Mouse (Mus musculus) thymus, postnatal 14 days (tissue): ENCODE results near the gene Prdm2.

Source experiments
- DNase-seq: peaks from one replicate; pipeline ENCODE4 v3.0.0; 2021

Gene Prdm2

DNA sequence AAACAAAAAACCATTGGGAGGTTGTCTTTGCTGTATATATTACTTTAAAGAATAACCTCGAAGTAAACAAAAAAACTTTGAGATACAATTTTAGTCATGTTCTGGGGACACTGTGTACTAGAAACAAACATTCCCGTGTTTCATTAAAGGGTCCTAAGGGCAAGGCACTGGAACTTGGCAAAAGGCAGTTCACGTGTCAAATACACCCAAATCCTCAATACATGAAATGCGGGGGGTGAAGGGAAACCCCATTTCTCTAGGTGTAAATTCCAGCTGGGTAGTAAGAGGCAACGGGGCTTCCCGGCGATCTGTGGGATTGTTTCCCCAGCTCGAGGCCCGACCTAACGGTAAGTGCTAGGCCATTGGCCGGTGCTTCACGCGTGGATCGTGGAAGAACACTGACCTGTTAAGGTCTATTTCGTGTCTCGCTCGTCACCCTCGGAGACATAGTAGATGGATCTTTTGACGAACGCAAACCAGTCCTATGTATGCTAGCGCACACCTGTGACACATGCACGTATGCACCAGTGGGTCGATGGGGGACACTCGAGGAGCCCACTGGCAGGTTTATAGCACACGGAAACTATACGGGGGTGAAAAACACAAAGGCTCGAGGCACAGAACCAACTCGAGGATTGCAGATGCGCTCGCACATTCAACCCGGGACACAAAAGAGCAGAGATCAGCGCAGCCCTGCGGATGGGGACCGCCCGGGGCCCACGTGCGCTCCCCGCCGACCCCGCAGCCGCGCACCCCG is 1.0 kb downstream of the Prdm2 start:
- no peak for DNase-seq

- DNase-seq = no peak
Observed at GRCm38 (mm10) chr4:143209997-143210396, 2.8 kb downstream of the Prdm2 start.

- DNase-seq = no peak
Observed at GRCm38 (mm10) chr4:143202653-143203052, 10.1 kb downstream of the Prdm2 start.

- no peak for DNase-seq
Observed at GRCm38 (mm10) chr4:143198371-143198770, 14.4 kb downstream of the Prdm2 start.

GRCm38 (mm10) chr4:143197845-143198356 is 14.9 kb downstream of the Prdm2 start:
- DNase-seq = no peak

- DNase-seq = no peak
Observed at GRCm38 (mm10) chr4:143194328-143194727, 18.5 kb downstream of the Prdm2 start.

GRCm38 (mm10) chr4:143193164-143193563 is 19.6 kb downstream of the Prdm2 start:
- no peak for DNase-seq

- no peak for DNase-seq
Observed at GRCm38 (mm10) chr4:143191783-143192182, 21.0 kb downstream of the Prdm2 start.

DNA sequence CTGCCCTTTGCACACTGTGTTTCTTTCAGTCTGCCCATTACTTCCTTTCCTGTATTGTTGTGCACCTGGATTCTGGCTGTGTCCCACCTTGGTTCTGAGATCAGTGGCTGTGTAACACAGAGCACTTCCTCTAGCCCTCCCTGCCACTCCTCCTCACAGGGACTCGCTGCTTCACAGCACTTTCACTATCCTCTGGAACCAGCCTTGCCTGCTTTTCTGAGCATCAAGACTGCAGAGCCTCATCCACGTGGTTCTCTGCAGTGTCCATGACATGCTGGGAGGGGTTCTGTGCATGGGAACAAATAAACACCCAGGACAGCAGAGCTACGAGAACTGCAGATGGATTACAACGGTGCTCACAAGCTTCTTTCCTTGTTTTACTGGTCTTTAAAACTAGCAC is 22.1 kb downstream of the Prdm2 start:
- DNase-seq = peak; percentile 31

DNA sequence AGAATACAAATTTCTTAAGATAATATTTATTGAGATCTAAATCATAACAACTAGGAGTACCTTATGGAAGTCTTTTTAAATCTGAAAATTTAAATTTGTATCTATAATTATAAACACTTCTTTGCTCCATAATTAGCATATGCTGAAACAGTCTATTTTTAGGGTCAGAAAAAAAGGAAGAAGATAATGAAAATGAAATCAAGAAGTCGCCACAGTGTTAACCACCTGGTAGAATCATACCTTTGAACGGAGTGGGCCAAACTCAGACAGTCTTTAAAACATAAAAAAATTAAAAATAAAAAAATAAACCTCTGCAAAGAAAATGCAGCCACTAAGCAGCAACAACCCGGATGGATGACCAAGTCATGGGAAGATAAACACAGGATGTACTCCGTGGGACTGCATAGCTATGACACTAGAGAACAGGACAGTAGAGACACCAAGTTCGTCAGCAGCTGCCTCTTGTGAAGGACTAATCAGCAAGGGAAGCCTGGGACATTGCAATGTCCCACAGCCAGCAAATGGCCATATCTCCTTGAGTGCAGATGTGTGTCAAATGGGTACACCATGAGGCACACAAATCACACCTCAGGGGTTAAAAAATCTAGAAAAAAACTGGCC is 24.1 kb downstream of the Prdm2 start:
- DNase-seq = no peak

DNA sequence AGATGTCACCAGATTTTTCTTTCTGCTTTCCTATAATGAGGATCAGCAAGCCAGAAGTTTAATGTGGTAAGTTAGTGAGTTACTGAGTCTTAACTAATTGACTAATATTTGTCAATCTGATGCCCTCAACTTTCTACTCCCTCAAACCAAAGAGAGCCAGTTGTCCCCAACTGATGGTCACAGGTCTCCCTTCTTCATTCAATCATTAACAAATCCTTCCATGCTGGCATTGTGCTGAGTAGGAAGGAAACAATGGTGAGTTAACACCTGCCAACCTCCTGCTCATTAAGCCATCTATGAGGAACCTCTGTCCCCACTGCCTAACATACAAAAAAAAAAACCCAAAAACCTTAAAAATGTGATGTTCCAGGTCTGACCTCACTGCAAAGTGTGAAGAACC is 26.7 kb downstream of the Prdm2 start:
- no peak for DNase-seq

DNA sequence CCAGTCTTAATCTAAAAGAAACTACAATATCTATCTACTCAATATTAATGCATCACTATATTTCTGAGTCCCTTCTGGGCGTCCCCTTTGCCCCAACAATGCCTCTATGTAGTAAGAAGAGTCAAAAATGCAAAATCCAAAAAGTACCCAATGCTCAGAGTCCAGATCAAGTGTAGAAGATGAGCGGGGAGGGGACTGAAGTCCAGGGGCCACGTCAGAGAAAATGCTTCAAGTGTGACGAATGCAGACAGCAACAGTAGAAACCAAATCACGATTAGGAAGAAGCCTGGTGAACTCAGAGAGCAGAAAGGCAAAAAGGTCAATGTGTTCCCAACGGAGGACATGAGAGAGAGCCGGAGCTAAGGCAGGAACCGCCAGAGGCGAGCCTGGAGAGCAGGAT is 27.3 kb downstream of the Prdm2 start:
- no peak for DNase-seq

- DNase-seq = no peak
Observed at GRCm38 (mm10) chr4:143183141-143183540, 29.7 kb downstream of the Prdm2 start.

DNA sequence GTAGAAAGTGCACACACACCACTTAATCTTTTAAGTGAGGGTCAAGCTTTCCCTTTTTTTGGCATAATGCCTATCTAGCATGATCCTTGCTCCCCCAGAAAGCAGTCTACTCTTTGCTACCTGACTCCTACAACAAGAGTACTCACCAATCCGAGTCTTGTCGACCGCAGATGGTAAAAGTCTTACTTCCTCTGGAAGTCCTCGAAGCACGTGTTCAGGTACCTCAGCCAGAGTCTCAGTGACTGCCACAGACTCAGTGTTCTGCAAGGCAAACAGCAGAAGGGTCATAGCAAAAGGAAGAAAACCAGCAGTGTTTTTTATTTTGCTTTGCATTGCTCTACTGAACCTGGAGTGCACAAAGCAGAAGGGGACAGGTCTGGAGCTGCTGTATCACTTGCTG is 32.1 kb downstream of the Prdm2 start:
- no peak for DNase-seq

GRCm38 (mm10) chr4:143171600-143172290 is 41.0 kb downstream of the Prdm2 start:
- no peak for DNase-seq

DNA sequence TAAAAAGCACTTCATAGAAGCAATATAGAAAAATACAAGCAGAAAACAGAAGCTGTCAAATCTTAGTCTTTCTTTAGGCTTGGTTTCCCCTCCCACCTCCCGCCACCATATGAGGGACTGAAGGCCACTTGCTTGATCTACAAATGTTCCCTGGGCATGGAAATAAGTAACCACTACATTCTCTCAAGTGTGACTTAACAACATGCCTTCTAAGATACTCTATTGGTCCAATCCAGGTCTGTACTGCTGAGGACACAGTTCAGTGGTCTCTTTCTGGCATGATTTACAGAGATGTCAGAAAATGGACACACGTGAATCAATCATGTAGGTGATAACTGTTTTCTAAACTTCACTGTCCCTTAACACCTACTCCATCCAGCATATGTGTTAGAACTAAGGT is 42.5 kb downstream of the Prdm2 start:
- no peak for DNase-seq

GRCm38 (mm10) chr4:143168093-143168492 is 44.7 kb downstream of the Prdm2 start:
- DNase-seq = no peak

DNA sequence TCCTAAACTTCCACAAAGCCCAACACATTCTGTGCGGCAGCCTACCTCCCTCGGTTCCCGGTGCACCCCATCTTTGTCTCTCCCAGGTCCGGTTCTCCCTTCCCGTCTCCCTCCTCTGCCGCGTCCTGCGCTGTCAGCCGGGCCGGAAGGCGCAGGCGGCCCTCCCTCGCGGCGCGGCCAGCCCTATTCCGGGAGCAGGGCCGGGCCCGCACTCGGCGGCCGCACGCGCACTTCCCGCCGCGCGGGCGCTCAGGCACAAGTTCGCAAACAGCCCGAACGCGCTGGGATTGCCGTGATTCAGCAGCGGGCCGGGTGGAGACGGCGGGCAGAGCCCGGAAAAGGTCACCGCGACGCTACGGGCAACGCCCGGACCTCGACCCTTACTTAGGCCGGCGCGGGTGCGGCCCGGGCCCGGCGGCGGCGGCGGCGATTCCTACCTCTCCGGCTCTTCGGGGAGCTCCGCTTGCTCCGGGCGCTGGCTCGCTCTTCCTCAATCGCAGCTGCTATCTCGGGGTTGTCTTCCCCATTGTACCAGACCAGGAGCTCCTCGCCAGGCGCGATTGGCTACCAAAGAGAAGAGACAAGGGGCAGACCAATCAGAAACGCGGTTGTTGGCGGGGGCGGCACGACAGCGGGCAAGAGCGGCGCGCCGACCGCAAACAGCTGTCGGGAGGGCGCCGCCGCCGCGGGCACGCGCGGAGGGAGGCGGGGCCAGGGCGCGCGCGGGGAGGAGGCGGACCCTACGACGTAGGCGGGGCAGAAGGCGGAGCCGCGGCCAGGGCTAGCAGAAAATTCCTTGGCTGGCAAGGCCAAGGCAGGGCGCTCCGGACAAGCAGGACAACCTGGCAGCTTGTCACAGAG is 50.9 kb downstream of the Prdm2 start:
- peak; percentile 99 for DNase-seq

DNA sequence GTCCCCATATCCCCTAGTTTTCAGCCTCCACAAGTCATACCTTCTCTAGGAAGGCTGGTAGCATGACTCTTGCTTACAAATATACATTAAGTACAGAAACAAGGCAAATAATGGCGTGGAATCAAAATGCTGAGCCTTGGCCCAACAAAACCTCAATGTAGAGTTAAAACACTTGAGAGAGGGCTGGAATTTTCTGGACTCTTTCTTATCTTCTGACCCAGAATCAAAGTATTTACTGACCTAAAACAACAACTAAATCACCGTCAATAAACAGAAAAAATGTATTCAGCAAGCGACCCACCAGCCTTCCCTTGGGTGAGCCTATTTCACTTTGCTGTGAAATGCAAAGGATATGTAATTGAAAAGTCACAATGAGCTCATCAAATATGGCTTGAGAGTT is 52.0 kb downstream of the Prdm2 start:
- no peak for DNase-seq

GRCm38 (mm10) chr4:143159336-143159735 is 53.5 kb downstream of the Prdm2 start:
- no peak for DNase-seq

- no peak for DNase-seq
Observed at GRCm38 (mm10) chr4:143155871-143156270, 56.9 kb downstream of the Prdm2 start.

DNA sequence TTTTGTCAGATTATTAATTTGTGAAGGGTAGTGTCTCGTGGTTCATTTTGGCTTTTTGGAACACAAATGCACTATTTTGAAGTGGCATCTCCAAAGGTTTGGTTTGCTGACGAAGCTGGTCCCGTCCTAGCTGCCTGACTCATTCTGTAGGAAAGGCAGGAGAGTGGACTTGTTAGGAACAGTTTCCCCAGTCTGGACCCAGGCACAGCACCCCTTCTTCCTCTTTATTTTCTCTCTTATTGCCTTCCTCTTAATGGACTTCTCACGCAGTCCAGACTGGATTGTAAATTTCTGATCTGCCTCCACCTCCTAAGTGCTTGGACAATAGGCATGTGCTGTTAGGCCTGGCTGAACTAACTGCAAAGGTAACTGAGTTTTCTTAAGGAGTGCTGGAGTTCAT is 57.8 kb downstream of the Prdm2 start:
- DNase-seq = no peak

GRCm38 (mm10) chr4:143154571-143154970 is 58.2 kb downstream of the Prdm2 start:
- no peak for DNase-seq
